Mouse (Mus musculus) limb, embryonic 11.5 days (tissue): ENCODE measurements around the gene Lpxn. TPM values are rescaled to one million over a fixed set of nuclear protein-coding genes. Genes with fewer than 3 reads are reported as not detected.

Source experiments
- ATAC-seq: fragments of 200-750 bp; cut with Nextera tagmentation; 2 replicates; pipeline ENCODE4 v1.8.0; 2017; ENCODE audit warnings: low read depth; ENCODE audit not compliant: insufficient number of reproducible peaks, low FRiP score, low TSS enrichment
- DNase-seq: peaks from one replicate; pipeline ENCODE4 v3.0.0-alpha.2; 2015; ENCODE audit warnings: low spot score
- H3K27ac ChIP-seq: fragments of 300-500 bp; sonication (generic); replicated peaks from 2 replicates; pipeline ENCODE4 v1.5.1; 2014; ENCODE audit warnings: low read depth, mild to moderate bottlenecking, low read length
- H3K27me3 ChIP-seq: fragments of 300-500 bp; sonication (generic); 2 replicates; pipeline ENCODE4 v1.6.1; 2014; ENCODE audit warnings: mild to moderate bottlenecking, low read length, mixed read lengths; ENCODE audit not compliant: control insufficient read depth, insufficient read depth
- H3K36me3 ChIP-seq: fragments of 300-500 bp; sonication (generic); 2 replicates; pipeline ENCODE4 v1.6.1; 2014; ENCODE audit warnings: mild to moderate bottlenecking, low read length, moderate library complexity, mixed read lengths; ENCODE audit not compliant: control insufficient read depth, insufficient read depth
- H3K4me1 ChIP-seq: fragments of 300-500 bp; sonication (generic); 2 replicates; pipeline ENCODE4 v1.6.1; 2014; ENCODE audit warnings: low read length, mixed read lengths; ENCODE audit not compliant: control insufficient read depth, insufficient read depth
- H3K4me2 ChIP-seq: fragments of 300-500 bp; sonication (generic); 2 replicates; pipeline ENCODE4 v1.6.1; 2014; ENCODE audit warnings: low read depth, mild to moderate bottlenecking, moderate library complexity; ENCODE audit not compliant: severe bottlenecking
- H3K4me3 ChIP-seq: fragments of 300-500 bp; sonication (generic); 2 replicates; pipeline ENCODE4 v1.5.1; 2014; ENCODE audit warnings: low read depth, low read length
- H3K9ac ChIP-seq: fragments of 300-500 bp; sonication (generic); 2 replicates; pipeline ENCODE4 v1.6.1; 2014; ENCODE audit warnings: mild to moderate bottlenecking, low read length
- H3K9me3 ChIP-seq: fragments of 300-500 bp; sonication (generic); 2 replicates; pipeline ENCODE4 v1.6.1; 2016; ENCODE audit warnings: low read length; ENCODE audit not compliant: control insufficient read depth
- WGBS: fragments of 180-500 bp; shearing (Covaris S2); extraction: QIAGEN DNeasy Blood & Tissue Kit; methylation state at CpG from one replicate; pipeline ENCODE4 v1.1.7; 2014; 5-methylcytosine and 5-hydroxymethylcytosine counted together
- polyA plus RNA-seq: library from polyadenylated mRNA; unstranded; fragments of >200 nt; fragmentation: Nextera tagmentation; extraction: Ambion mirVana; gene quantifications from 2 replicates; pipeline ENCODE4 v1.2.1, GENCODE M21; 2014

The Lpxn gene
- polyA plus RNA-seq, 1 experiment from 2014 or later, result 1.4 TPM

DNA sequence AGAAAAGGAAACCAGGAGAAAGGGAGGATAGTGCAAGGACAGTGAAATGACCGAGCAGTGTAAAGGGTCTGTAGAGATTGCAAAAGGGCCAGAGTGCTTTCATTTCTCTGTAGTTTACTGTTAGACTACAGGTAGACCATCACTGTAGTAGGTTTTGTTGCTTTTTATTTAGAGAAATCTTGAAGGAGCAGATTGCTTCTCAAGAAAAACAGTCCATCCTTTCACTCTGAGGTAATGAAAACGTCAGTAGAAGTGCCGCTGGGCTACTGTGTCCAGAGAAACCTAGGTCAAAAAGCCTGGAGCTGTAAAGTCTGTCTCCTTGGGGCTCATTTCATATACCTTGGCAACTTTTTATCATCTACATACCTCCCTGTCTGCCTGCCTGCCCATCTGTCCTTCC lies 3.1 kb downstream of the Lpxn start:
- no peak overlapping the region for H3K27ac ChIP-seq
- DNase-seq, result no peak
- no peak overlapping the region for H3K4me3 ChIP-seq
- H3K9me3 ChIP-seq, result no peaks in the 10 kb centered on the region
- no peaks in the 10 kb centered on the region for H3K27me3 ChIP-seq
- WGBS, result 91% methylated on average over 3 of the region's 3 CpGs
- H3K36me3 ChIP-seq, result no peaks in the 10 kb centered on the region
- no peak for ATAC-seq
- no peak overlapping the region for H3K4me2 ChIP-seq
- H3K9ac ChIP-seq, result no peak overlapping the region
- no peaks in the 10 kb centered on the region for H3K4me1 ChIP-seq

DNA sequence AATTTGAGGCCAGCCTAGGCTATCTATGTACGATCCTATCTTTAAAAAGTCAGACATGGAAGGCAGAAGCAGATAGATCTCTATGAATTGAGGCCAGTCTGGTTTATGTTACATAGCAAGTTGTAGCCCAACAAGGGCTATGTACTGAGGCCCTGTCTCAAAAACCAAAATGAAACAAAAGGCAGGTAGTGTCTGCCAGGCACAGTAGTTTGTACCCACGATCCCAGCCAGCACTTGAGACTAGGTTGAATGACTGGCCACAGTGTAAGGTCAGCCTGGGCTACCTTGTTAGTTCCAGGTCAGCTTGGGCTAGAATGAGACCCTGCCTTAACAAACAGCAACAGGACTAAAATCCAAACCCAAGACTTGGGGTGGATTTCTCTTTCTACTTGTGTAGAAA lies 4.6 kb downstream of the Lpxn start:
- 78% methylated on average over 2 of the region's 2 CpGs for WGBS
- no peak overlapping the region for H3K27ac ChIP-seq
- no peaks in the 10 kb centered on the region for H3K27me3 ChIP-seq
- no peak for DNase-seq
- no peak overlapping the region for H3K4me2 ChIP-seq
- H3K9me3 ChIP-seq, result no peaks in the 10 kb centered on the region
- no peaks in the 10 kb centered on the region for H3K36me3 ChIP-seq
- H3K9ac ChIP-seq, result no peak overlapping the region
- H3K4me1 ChIP-seq, result no peaks in the 10 kb centered on the region
- H3K4me3 ChIP-seq, result no peak overlapping the region
- no peak for ATAC-seq

DNA sequence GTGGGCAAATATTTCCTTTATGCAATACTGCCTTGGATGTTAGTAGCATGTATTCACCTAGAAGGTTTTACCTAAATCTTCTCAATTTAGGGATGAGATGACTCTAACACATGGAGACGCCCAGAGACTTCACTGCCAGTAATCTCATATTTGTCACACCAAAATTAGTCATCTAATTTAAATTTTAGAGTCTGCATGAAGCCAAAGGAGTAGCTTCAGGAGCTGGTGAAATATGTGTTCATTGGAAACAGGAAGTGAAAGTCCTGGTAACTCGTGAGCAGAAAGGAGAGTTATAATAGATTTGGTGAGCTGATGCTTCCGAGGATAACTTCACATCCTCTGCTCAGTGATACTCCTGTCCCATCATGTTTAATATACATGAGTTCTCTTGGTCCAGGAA lies 5.1 kb downstream of the Lpxn start:
- Histone ChIP-seq H3K4me3 (no peak overlapping the region), H3K36me3 (no peaks in the 10 kb centered on the region), H3K9ac (no peak overlapping the region), H3K9me3 (no peaks in the 10 kb centered on the region), H3K27ac (no peak overlapping the region), H3K4me2 (no peak overlapping the region), H3K27me3 (no peaks in the 10 kb centered on the region), H3K4me1 (no peaks in the 10 kb centered on the region)
- no peak for DNase-seq
- ATAC-seq, result no peak
- 78% methylated on average over 3 of the region's 3 CpGs for WGBS

DNA sequence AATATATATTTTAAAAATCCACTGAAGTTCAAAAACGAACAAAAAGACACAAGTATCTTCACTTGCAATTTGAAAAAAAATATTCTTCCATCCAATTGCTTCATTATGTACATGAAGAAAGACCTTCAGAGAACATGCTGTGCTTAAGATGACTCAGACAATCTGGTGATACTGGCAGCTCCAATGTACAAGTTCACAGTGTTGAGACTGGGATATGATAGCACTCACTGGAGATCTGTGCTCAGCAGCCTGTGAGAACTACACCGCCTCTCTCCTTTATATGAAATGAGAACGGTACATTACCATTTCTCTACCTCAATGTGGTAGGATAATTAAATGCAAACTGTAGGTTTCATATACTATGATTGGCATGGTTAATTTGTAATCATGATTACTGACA lies 6.8 kb downstream of the Lpxn start:
- Histone ChIP-seq H3K9me3 (no peaks in the 10 kb centered on the region), H3K4me1 (no peaks in the 10 kb centered on the region), H3K9ac (no peak overlapping the region), H3K27ac (no peak overlapping the region), H3K27me3 (no peaks in the 10 kb centered on the region), H3K4me3 (no peak overlapping the region), H3K36me3 (no peaks in the 10 kb centered on the region), H3K4me2 (no peak overlapping the region)
- ATAC-seq (no peak), DNase-seq (no peak)
- 78% methylated on average over 3 of the region's 3 CpGs for WGBS

DNA sequence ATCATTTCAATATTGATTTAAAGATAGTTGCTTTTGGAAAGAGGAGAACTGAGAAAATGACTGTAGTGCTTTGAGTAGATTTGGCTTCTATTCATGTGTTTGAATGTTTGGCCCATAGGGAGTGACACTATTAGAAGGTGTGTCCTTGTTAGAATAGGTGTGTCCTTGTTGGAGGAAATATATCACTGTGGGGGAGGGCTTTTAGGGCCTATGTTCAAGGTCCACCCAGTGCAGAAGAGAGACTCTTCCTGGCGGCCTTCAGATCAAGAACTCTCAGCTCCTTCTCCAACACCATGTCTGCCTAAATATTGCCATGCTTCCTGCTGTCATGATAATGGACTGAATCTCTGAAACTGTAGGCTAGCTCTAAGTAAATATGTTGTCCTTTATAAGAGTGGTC lies 8.2 kb downstream of the Lpxn start:
- Histone ChIP-seq H3K9ac (no peak overlapping the region), H3K36me3 (no peaks in the 10 kb centered on the region), H3K4me1 (no peaks in the 10 kb centered on the region), H3K4me2 (no peak overlapping the region), H3K27ac (no peak overlapping the region), H3K9me3 (no peaks in the 10 kb centered on the region), H3K27me3 (no peaks in the 10 kb centered on the region), H3K4me3 (no peak overlapping the region)
- 75% methylated on average over 1 of the region's 1 CpGs for WGBS
- ATAC-seq (no peak), DNase-seq (no peak)

DNA sequence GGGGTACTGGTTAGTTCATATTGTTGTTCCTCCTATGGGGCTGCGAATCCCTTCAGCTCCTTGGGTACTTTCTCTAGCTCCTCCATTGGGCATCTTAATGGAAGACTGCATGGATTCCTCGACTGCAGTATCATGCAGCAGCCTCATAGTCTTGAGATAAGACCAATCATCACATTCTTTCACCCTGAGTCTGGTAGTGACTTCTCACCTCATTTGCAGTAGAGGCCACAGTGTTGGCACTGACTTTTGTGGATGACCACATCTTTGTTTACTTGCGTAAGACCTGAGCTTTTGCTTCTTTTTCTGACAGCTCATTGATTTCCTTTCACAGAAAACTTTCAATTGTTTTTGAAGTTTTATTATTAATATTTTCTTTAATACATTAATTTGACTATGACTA lies 9.7 kb downstream of the Lpxn start:
- Histone ChIP-seq H3K27ac (no peak overlapping the region), H3K4me1 (no peaks in the 10 kb centered on the region), H3K9ac (no peak overlapping the region), H3K4me2 (no peak overlapping the region), H3K9me3 (no peaks in the 10 kb centered on the region), H3K36me3 (no peaks in the 10 kb centered on the region), H3K4me3 (no peak overlapping the region), H3K27me3 (no peaks in the 10 kb centered on the region)
- DNase-seq, result no peak
- ATAC-seq, result no peak
- WGBS, result 88% methylated on average over 3 of the region's 3 CpGs

DNA sequence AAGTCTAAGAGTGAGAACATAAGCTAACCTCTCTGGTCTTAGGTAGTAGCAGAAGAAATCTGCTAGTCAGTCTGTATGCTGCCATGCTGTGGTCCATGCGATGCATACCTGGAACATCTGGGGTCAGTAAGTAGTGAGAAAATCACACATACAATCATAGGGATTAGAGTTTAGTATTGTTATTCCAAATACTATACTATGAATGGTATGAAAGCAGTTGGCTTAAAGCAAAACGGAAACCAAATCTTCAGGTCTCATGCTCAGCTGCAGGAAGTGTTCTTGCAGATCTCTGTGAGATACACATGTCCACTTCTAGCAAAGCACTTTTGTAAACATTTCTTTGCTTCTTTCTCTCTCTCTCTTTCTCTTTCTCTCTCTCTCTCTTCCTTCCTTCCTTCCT lies 10.2 kb downstream of the Lpxn start:
- Histone ChIP-seq H3K4me1 (no peaks in the 10 kb centered on the region), H3K4me2 (no peak overlapping the region), H3K27ac (no peak overlapping the region), H3K36me3 (no peaks in the 10 kb centered on the region), H3K9ac (no peak overlapping the region), H3K9me3 (no peaks in the 10 kb centered on the region), H3K27me3 (no peaks in the 10 kb centered on the region), H3K4me3 (no peak overlapping the region)
- DNase-seq (no peak), ATAC-seq (no peak)
- WGBS, result 66% methylated on average over 2 of the region's 2 CpGs

DNA sequence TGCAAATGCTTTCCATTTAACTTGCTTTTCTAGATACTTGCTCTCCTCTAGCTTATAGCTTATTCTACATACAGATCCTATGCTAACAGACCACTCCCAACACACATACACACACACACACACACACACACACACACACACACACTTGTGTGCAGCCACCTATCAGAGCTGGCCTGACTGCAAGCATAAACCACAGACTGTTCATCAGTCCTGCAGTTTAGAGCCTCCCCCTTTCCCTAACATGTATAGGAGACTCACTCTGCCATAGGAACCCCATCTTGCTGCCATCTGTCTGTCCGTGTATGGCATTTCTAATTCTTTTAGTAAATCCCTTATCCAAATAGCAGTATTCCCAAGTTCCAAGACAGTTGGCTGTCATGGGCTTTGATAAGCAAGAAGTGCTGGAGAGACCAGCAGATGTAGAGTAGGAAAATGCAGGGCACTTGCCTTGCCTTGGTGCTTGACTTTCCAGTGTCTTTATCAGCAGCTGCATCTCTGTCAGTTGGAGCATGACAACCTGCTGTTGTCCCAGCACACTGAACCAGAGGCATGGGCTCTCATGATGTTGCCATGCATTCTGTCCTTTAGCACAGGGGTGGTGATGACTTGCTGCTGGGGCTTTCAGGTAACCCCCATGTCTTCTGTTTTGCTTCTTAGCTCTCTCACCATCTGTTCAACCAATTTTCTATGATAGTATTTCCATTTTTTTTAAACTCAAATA lies 16.8 kb downstream of the Lpxn start:
- no peak for ATAC-seq
- H3K36me3 ChIP-seq, result no peaks in the 10 kb centered on the region
- H3K27me3 ChIP-seq, result no peaks in the 10 kb centered on the region
- no peak overlapping the region for H3K9ac ChIP-seq
- DNase-seq, result no peak
- 54% methylated on average over 1 of the region's 1 CpGs for WGBS
- H3K27ac ChIP-seq, result no peak overlapping the region
- H3K9me3 ChIP-seq, result no peaks in the 10 kb centered on the region
- no peaks in the 10 kb centered on the region for H3K4me1 ChIP-seq
- H3K4me3 ChIP-seq, result no peak overlapping the region
- no peak overlapping the region for H3K4me2 ChIP-seq

DNA sequence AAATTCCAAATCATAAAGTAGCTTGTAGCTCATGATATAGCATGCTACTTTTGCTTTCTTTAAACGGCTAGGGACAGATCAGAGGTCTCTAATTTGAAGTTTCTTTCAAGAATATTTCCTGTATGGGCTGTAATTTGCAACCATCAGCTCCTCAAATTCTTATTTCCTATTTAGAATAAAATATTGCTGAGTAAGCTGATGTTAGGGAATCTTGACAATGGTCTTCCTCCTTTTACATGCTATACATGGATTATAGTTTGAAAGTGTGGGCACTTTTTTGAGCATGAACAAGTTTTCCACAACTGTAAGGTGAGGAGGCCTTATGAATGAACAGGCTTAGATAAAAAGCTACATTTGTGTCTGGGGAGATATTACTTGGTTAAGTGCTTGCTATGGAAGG lies 17.9 kb downstream of the Lpxn start:
- Histone ChIP-seq H3K4me3 (no peak overlapping the region), H3K4me2 (no peak overlapping the region), H3K9me3 (no peaks in the 10 kb centered on the region), H3K9ac (no peak overlapping the region), H3K27me3 (no peaks in the 10 kb centered on the region), H3K36me3 (no peaks in the 10 kb centered on the region), H3K4me1 (no peaks in the 10 kb centered on the region), H3K27ac (no peak overlapping the region)
- 76% methylated on average over 1 of the region's 1 CpGs for WGBS
- DNase-seq (no peak), ATAC-seq (no peak)
